Mouse (Mus musculus) bone marrow, adult 2 months (tissue): ENCODE data around the gene Zcrb1.

Experiments used
- CTCF ChIP-seq: fragments of 200-500 bp; IDR thresholded peaks from 2 replicates; pipeline ENCODE4 v1.5.1; 2011; ENCODE audit warnings: low read length, control low read depth; ENCODE audit not compliant: control insufficient read depth, insufficient read depth
- POLR2A ChIP-seq: fragments of 200-500 bp; IDR thresholded peaks from 2 replicates; pipeline ENCODE4 v1.6.1; 2011; ENCODE audit warnings: low read depth, mild to moderate bottlenecking, control low read depth, low read length, borderline replicate concordance; ENCODE audit not compliant: control insufficient read depth

GRCm38 (mm10) chr15:93443676-93444075, 45.5 kb upstream of the Zcrb1 start:
- no peak for TF ChIP-seq CTCF
- no peak for TF ChIP-seq POLR2A
